Comparison of ENCODE assay signal across 11 mouse cellular contexts in the genomic region with DNA sequence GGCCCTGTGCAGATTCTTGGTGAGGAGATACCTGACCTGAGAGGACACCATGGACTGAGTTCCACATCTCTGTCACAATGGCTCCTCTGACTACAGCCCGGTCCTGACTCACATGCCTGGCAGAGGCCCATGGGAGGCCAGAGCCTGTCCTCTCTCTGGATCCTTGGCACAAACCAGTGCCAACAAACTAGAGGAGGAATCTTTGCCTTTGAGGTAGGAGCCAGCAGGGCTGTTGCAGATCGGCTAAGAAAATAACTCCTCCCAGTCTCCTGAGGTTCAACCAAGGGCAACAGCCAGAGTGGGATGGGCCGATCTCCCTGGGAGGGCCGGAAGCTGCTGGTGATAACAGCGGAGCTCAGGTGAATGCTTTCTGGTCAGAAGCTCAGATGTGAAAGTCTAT. TPM values are rescaled to one million over a fixed set of nuclear protein-coding genes. Genes with fewer than 3 reads are reported as not detected.
DNase-seq lines count a peak whose midpoint lies in the region; ATAC-seq lines count a peak whose summit lies in the region.
"Had no signal": no experiment of that assay in that cellular context is flagged by ENCODE, and none has a peak within 500 bp of the region (broad histone marks: within the 10 kb centered on the region; RNA-seq: fewer than 3 reads in every experiment).

No protein-coding gene starts in this region.

- WGBS in limb, embryonic 10.5 days, result 55% methylated on average over 5 of the region's 5 CpGs
- 68% methylated on average over 5 of the region's 5 CpGs for WGBS in forebrain, embryonic 10.5 days
- WGBS in hindbrain, embryonic 16.5 days, result 58% methylated on average over 5 of the region's 5 CpGs

- H3K4me2 ChIP-seq in hindbrain, embryonic 16.5 days (ENCODE audit: low read length), result no peak overlapping the region
- H3K4me2 ChIP-seq: heart, embryonic 15.5 days; neural tube, embryonic 15.5 days had no signal

- no peaks in the 10 kb centered on the region for H3K36me3 ChIP-seq in limb, embryonic 10.5 days
- H3K36me3 ChIP-seq in forebrain, embryonic 10.5 days (replicated peaks), result no peaks in the 10 kb centered on the region
- H3K36me3 ChIP-seq in hindbrain, embryonic 16.5 days (ENCODE audit: control insufficient read depth, insufficient read depth, low read length), result no peaks in the 10 kb centered on the region
- H3K36me3 ChIP-seq: heart, embryonic 15.5 days; neural tube, embryonic 15.5 days had no signal

- ATAC-seq in hindbrain, embryonic 16.5 days, result no peak

- no peak overlapping the region for H3K27ac ChIP-seq in limb, embryonic 10.5 days
- no peak overlapping the region for H3K27ac ChIP-seq in forebrain, embryonic 10.5 days
- no peak overlapping the region for H3K27ac ChIP-seq in hindbrain, embryonic 16.5 days (ENCODE audit: low read depth, low read length)
- H3K27ac ChIP-seq: heart, embryonic 15.5 days; neural tube, embryonic 15.5 days had no signal

- H3K27me3 ChIP-seq in limb, embryonic 10.5 days (ENCODE audit: low read depth, poor library complexity, severe bottlenecking), result no peaks in the 10 kb centered on the region
- H3K27me3 ChIP-seq in forebrain, embryonic 10.5 days (ENCODE audit: poor library complexity, severe bottlenecking), result peaks cover 30% of the 10 kb centered on the region
- no peaks in the 10 kb centered on the region for H3K27me3 ChIP-seq in hindbrain, embryonic 16.5 days (replicated peaks; ENCODE audit: control insufficient read depth, insufficient read depth, low read length)
- H3K27me3 ChIP-seq: heart, embryonic 15.5 days; neural tube, embryonic 15.5 days had no signal

- no peaks in the 10 kb centered on the region for H3K4me1 ChIP-seq in limb, embryonic 10.5 days
- H3K4me1 ChIP-seq in forebrain, embryonic 10.5 days, result peaks cover 17% of the 10 kb centered on the region
- H3K4me1 ChIP-seq in hindbrain, embryonic 16.5 days (ENCODE audit: control insufficient read depth, insufficient read depth, low read depth, low read length), result no peaks in the 10 kb centered on the region

- intact Hi-C loops in left cerebral cortex, postnatal 4 days (cut with DNase I), result no loop called here

- H3K9ac ChIP-seq in hindbrain, embryonic 16.5 days (ENCODE audit: low read depth, low read length), result no peak overlapping the region
- H3K9ac ChIP-seq: heart, embryonic 15.5 days; neural tube, embryonic 15.5 days had no signal

- H3K4me3 ChIP-seq in limb, embryonic 10.5 days, result no peak overlapping the region
- H3K4me3 ChIP-seq in forebrain, embryonic 10.5 days, result no peak overlapping the region
- H3K4me3 ChIP-seq in hindbrain, embryonic 16.5 days (ENCODE audit: low read length), result no peak overlapping the region
- H3K4me3 ChIP-seq: heart, embryonic 15.5 days; neural tube, embryonic 15.5 days had no signal

- H3K9me3 ChIP-seq in limb, embryonic 10.5 days (replicated peaks), result no peaks in the 10 kb centered on the region
- H3K9me3 ChIP-seq in forebrain, embryonic 10.5 days, result no peaks in the 10 kb centered on the region
- H3K9me3 ChIP-seq in hindbrain, embryonic 16.5 days (ENCODE audit: control insufficient read depth, low read length), result no peaks in the 10 kb centered on the region
- H3K9me3 ChIP-seq: heart, embryonic 15.5 days; neural tube, embryonic 15.5 days had no signal

- peak; percentile 33 for DNase-seq in left cerebral cortex, postnatal 4 days
- DNase-seq in left cerebral cortex, adult 9 months (ENCODE audit: low spot score in 2 of 2), result no peak
- peak; percentile 40 to 47 for DNase-seq in cerebellum, postnatal 36 days
- DNase-seq in kidney, adult 9 months, result peak; percentile 53
- peak; percentile 67 for DNase-seq in urinary bladder, postnatal 14 days (ENCODE audit: low spot score)
- no peak for DNase-seq in limb, embryonic 10.5 days (ENCODE audit: low spot score)
- DNase-seq in forebrain, embryonic 10.5 days (ENCODE audit: extremely low spot score, low spot score), result no peak

RNA-seq across cellular contexts. Expression of gene Adra1b, which starts 28.2 kb away (rescaled TPM):
- 10 to 100 TPM in 1 of 2 experiments, 1 to 10 TPM in 1; 8.8 to 10.4 TPM for total RNA-seq in left cerebral cortex, postnatal 4 days (2021)
- 0.04 and 0.09 TPM in 2 replicates for polyA plus RNA-seq in limb, embryonic 10.5 days (2016; fragmentation: Nextera tagmentation; extraction: Ambion mirVana)
- polyA plus RNA-seq in forebrain, embryonic 10.5 days (2016; fragmentation: Nextera tagmentation; extraction: Ambion mirVana), result 0.12 and 0.15 TPM in 2 replicates
- polyA plus RNA-seq in hindbrain, embryonic 16.5 days (2015; fragmentation: Nextera tagmentation; extraction: Ambion mirVana), result 17.0 and 19.4 TPM in 2 replicates
- total RNA-seq: common myeloid progenitor, adult 5-6 weeks had no signal

Comparison
In these comparisons a context has a peak if more than half of its experiments do, and no peak if none do; other contexts are left out.
1. DNase-seq: peak in left cerebral cortex, postnatal 4 days (single experiment), cerebellum, postnatal 36 days (2 of 2), kidney, adult 9 months (single experiment) and urinary bladder, postnatal 14 days (single experiment); none in left cerebral cortex, adult 9 months (0 of 2), limb, embryonic 10.5 days (single experiment) and forebrain, embryonic 10.5 days (single experiment).
2. RNA of gene Adra1b, which starts 28.2 kb away (polyA plus RNA-seq): 17.0 to 19.4 TPM in hindbrain, embryonic 16.5 days; 0.12 to 0.15 TPM in forebrain, embryonic 10.5 days and 0.04 to 0.09 TPM in limb, embryonic 10.5 days; every median in the first group is over 10 times any median in the second.